Mouse (Mus musculus): ENCODE data around the gene Angptl2.

DNA sequence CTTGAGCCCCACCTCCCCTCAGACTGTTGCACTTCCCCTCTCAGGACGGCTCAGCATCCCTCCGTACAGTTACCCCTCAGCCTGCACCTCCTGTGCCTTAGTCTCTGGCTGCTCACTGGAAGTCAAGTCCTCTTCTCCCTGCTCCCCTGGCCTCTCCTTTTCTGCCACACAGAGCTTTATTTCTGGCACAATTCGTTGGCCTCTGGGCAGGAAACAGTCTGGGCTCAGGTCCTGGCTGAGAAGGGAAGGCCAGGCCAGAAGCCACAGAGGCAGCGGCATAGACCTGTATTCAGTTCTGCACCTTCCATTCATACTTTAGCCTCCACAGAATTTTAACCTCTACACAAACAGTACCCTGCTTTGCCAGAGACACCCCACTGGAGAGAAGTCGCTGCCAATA lies 31.0 kb downstream of the Angptl2 start:
- TF ChIP-seq CTCF (conservative IDR thresholded peaks at IDR 0.05 in 1 of 2, IDR thresholded peaks at IDR 0.05 in 1 of 2; ENCODE audit: low read depth in 2 of 2, low read length in 2 of 2) (no peak), POLR2A (IDR thresholded peaks at IDR 0.05; ENCODE audit: low read depth, low read length) (no peak), SIN3A (IDR thresholded peaks at IDR 0.05; ENCODE audit: low read length) (no peak), GABPA (IDR thresholded peaks at IDR 0.05; ENCODE audit: insufficient replicate concordance, low read depth, low read length) (no peak), UBTF (IDR thresholded peaks at IDR 0.05; ENCODE audit: low read depth, low read length) (no peak), KAT2A (IDR thresholded peaks at IDR 0.05; ENCODE audit: insufficient replicate concordance, low read length) (no peak), EP300 (IDR thresholded peaks at IDR 0.05; ENCODE audit: low read length) (no peak)
